Mouse (Mus musculus): ENCODE results near the gene Rcor2.

Rcor2 gene

DNA sequence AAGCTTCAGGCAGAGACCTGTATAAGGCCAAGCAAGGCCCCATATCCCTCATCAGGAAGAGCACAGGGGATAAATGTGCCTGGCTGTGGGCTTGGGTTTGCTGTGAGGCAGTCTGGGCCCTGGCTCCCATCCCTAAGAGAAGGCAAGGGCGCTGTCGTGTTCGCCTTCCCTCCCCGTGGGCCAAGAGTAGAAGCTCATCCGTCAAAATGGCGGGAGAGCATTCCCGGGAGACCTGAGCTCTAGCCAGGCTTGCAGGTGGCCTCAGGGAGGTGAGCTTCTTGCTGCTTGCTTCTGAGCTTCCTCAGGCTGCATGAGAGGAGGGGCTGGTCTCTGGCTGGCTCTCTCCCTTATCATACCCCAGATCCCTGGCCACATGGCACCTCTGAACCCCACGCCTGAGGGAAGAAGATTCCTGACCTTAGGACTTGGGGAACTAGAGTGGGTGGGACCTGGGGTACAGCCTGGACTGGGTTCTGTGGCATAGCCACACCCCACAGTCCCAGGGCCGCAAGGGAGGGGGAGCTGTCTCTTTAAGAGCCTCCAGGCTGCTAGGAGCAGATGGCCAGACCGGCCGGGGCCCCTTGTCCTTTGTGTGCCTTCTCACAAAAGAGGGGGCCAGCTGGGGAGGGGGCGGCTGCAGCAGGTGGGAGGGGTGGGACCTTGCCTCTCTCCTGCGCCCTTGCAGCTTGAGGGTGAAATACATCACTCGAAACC is 1.5 kb upstream of the Rcor2 start:
- DNase-seq (ENCODE audit: low spot score), result no peak

DNA sequence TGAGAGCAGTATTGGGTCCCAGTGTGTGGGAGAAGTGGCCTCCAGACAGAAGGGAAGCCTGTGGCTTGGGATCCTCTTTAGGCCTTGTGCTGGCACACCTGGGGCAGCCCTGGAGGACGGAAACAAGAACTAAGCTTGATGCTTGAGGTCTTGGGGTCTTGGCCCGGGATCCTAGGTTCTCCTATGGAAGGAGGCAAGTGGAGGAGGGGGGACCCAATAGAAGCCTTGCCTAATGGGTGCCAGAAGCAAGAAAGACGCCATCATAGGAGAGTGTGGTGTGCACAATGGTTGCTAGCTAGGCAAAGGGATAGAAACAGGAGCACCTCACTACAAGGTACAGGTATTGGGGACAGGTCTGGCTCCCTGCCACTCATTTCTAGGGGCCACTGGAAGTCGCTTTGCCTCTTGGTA is 699 bp upstream of the Rcor2 start:
- no peak for DNase-seq (ENCODE audit: low spot score)

DNA sequence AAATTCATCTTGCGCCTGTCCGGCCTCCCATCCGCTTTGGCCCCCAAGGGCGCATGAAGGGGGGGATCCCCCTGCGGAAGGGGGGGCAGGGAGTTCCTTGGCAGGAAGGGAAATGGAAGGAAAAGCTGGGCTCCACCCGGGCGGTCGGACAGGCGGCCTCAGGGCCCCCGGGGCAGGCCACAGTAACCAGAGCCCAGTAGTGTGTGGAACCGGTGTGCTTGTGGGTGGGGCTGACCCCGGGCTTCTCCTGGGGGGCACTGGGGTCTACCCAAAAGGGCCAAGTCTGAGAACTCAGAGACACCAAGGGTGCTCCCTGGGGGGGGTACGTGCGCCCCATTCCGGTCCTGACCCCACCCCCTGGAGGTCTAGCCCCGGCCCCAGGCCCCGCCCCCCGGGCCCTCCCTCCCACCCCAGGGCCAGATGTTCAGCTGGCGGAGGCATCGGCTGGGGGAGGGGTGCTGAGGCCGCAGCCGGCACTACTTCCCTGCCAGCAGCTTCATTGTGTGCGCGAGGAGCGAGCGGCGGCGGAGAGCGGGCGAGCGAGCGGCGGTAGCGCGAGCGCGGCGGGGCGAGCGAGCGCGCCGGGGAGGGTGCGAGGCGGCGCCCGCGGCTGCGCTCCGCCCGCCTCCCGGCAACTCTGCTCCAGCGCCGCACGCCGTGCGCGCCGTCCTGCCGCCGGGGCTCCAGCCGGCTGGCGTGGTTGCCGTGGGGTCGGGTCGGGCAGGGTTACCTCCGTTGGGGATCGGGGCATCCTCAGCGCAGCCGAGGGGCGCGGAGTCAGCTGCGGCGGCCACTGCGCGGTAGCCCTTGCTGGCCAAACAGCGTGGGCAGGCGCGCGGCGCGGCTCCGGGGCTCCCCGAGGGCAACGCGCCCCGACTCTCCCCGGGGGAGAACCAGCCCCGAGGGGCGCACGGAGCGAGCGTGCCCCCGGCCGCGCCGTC is 926 bp downstream of the Rcor2 start:
- DNase-seq (ENCODE audit: low spot score), result peak; percentile 85

DNA sequence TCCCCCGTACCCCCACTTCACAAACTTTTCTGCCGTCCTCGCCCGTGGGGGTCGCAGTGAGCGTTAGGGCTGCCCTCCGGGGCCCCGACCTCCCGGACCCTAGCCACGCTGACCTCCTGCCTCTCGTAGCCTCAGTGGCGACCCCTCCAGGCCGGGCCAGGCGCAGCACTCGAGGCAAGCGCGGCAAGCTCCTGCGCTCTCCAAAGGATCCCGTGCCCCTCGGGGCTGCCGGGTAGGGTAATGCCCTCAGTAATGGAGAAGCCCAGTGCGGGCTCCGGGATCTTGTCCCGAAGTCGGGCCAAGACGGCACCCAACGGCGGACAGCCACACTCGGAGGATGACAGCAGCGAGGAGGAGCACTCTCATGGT is 1.6 kb downstream of the Rcor2 start:
- DNase-seq (ENCODE audit: low spot score), result peak; percentile 85

DNA sequence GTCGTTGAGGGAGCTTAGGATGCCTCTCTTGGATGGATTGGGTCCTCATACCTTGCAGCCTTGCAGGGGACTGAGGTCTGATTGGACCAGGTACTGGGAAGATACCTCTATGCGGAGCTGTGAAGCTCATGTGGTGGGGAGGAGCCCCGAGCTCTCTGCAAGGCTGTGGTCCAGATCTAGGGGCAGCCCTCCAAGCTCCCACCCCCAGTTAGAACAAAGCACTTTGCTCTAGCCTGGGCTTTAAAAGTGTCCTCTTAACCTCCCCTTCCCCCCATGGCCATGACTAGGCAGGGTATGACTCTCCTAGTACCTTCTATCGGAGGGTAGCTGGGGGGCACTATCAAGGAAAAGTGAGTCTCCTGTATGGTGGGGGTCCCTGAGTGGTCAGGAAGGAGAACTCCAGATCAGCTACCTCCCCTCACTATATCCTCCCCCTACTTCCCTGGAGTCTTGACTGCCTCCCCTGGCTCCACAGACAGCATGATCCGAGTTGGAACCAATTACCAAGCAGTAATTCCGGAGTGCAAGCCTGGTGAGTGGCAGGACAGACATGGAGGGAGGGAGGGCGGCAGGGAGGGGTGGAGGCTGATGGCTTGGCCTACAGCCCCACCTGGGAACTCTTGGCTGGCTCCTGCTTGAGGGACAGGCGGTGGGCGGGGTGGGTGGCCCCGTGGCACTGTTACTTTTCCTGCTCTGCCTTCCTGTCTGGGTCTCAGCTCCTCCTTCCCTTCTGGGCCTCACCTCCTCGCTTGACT is 2.3 kb downstream of the Rcor2 start:
- DNase-seq (ENCODE audit: low spot score), result no peak

DNA sequence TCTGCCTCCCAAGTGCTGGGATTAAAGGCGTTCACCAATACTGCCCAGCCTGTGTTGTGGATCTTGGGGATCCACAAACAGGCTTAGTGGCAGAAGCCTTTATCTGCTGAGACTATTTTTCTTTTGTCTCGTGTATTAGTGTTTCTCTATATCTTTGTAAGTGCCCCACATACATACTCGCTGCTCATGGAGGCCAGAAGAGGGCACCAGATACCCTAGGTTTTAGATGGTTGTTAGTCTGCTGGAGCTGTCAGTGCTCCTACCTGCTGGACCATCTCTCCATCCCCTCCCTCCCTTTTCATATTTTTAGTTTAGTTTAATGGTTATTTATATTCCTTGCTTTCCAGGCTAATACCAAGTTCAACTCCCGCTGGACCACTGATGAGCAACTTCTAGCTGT is 6.4 kb downstream of the Rcor2 start:
- DNase-seq (ENCODE audit: low spot score), result no peak

DNA sequence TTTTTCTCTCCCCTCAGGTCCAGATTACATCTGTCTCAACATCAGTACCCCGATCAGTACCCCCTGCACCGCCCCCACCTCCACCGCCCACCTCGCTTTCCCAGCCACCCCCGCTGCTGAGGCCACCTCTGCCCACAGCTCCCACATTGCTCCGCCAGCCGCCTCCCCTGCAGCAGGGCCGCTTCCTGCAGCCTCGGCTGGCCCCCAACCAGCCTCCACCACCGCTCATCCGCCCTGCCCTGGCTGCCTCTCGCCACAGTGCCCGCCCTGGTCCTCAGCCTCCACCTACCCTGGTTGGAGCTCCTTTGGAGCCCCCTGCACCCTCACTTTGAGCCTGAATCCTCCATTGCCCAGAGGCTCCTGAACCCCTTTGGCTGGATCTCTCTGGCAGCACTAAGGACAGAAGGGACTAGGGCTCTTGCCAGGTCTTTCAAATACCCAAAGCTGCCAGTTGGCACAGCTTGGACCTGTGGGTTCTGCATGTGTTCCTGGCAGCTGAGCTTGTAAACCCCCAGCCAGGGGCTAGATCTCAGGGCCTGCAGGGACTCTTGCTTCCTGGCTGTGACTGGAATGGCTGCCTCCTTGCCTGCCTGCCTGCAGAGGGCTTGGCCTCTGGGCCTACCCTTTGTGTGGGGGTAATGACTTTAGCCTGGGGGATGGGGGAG is 7.3 kb downstream of the Rcor2 start:
- no peak for DNase-seq (ENCODE audit: low spot score)

DNA sequence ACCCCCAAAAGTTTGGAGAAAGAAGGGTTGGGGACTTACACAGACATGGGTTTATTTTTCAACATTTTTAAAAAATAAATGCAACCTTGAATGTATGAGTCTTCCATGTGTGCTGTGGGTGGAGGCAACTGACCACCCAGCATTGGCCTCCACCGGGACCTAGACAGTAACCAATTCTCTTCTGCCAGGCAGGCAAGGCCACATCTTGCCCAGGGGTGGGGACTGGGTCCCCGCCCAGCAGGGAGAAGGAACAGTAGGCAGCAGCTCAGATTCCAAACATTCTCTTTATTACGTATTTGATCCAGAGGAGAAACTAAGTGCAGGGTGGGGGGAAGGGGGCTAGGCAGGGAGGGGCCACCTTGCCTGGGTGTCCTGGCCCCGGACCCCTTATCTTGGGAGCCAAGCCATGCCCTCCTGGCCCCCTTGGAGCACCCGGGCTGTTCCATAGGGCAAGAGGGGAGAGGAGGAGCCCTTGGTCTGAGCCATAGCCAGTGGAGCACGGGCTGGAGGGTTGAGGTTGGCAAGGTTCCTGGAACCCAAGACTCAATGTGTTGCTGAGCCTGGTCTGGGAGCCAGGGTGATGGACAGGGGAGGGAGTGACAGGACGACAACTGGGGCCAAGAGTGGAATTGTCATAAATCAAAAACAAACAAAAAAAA is 8.1 kb downstream of the Rcor2 start:
- no peak for DNase-seq (ENCODE audit: low spot score)

DNA sequence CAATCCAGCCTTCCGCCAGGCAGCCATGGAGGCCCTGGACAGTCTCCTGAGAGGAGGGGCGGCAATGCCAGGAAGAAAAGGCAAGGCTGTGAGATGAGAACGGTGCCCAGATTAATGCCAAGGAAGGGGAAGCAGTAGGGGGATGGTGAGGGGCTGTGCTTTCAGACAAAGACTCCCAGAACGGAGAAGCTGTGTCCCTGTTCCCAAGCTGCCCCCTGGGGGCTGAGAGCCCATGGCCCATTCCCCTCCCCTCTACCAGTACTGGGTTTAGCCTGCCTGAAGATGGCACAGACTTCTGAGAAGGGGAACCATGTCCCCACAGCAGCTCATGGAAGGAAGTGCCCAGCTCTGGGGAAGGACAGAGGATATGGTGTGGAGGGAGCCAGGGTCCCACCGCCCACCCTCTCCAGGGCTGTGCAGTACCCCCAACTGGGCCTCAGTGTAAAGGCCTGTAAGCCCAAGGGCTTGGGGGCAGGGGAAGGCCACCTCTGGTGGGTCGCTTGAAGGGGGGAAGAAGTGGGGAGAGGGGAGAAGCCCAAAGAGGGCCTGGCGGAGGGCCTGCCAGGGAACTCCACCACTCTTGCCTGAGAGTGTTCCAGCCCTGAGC is 9.0 kb downstream of the Rcor2 start:
- DNase-seq (ENCODE audit: low spot score), result no peak

DNA sequence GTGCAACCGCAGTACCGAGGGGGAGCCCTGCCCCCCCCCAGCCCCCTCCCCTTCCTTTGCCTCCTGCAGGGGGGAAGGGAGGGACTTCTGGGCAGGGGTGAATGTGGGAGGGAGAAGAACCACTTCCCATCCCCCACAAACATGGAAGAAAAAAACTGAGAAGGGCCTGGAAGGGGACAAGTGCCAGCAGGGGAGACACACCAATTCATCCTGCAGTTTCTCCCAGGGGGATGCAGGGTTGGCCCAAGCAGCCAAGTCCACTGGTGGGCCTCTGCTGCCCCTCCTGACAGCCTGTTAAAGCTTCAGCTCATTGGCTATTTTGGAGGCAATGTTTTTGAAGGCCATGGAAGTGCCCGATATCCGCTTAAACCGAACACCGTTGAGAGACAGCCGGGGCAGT is 9.7 kb downstream of the Rcor2 start:
- no peak for DNase-seq (ENCODE audit: low spot score)

DNA sequence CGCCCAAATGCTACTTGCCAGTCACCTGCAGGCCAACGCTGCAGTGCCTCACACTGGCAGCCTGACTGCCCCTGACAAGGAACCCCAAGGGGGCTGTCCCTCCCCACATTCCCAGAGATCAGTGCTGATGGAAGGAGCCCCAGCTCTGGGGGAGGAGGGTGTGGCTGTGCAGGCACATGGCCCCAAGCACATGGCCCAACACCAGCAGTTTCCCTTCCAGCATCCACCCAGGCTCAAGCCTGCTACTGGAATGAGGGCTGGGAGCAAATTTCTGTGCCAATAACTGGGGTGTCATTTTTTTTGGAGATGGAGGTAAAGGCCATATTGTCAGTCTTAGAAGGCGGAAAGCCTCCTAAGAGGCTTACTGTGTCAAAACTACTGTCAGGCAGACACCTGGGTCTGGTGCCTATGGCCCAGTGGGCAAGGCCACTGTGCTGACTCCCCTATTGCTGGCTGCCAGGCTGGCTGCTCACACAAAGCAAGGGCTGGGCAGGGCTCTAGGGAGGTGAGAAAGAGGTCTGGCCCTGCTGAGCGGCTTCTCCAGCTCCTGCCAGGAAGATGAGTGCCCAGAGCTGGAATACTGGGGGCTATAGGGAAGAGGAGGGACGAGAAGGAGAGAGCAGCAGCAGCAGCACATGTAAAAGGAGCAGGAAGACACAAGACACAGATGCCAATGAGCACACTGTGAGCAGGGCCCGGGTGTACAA is 11.2 kb downstream of the Rcor2 start:
- no peak for DNase-seq (ENCODE audit: low spot score)

DNA sequence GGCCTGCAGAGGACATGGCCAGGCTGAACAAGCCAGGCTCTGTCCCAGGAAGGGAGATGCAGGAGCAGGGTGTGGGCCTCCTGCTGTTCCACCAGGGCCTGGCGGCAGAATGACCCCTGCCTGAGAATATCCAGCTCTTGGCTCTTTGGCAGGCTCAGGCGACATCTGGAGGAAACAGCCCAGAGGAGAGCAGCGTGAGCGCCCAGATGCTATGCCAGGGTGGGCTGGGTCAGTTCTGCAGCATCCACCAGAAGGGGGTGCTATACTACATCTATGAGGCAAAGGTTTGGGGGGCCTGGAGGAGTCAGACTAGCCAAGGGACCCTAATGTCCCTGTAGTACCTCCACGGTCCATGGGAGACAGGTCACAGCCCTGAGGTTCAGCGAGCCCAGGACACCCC is 12.0 kb downstream of the Rcor2 start:
- no peak for DNase-seq (ENCODE audit: low spot score)

DNA sequence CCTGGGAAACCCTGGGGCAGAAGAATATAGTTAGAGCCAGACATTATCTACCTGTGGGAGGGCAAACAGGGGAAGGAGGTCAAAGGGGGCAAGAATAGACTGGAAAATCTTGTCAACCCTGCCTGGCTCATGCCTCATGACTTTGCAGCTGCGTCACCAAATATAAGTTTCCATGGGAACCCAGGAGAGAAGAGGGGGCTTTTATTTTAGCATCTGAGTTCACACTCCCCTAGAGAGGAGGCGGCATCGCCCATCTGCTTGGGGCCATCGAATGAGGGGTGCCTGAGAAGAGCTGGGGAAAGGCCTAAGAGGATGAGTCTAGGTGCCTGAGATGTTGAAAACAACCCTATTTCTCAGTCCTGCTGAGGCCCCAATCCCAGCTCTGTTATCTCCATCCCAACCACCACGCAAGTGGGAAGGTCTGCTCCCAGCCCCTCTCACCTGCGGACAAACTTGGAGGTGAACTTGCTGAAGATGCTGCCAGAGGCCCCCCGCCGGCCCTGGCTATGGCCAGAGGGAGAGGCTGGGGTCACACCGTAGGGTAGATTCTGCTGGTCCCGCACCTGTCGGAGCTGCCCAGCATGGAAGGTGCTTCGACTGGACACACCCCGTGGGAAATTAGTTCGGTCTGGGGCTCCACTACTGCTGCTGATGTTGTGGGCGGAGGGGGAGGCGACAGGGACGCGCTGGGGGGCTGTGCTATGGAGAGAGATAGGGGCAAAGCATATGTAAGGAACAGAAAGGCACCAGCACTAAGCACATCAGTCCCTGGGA is 13.6 kb downstream of the Rcor2 start:
- no peak for DNase-seq (ENCODE audit: low spot score)

DNA sequence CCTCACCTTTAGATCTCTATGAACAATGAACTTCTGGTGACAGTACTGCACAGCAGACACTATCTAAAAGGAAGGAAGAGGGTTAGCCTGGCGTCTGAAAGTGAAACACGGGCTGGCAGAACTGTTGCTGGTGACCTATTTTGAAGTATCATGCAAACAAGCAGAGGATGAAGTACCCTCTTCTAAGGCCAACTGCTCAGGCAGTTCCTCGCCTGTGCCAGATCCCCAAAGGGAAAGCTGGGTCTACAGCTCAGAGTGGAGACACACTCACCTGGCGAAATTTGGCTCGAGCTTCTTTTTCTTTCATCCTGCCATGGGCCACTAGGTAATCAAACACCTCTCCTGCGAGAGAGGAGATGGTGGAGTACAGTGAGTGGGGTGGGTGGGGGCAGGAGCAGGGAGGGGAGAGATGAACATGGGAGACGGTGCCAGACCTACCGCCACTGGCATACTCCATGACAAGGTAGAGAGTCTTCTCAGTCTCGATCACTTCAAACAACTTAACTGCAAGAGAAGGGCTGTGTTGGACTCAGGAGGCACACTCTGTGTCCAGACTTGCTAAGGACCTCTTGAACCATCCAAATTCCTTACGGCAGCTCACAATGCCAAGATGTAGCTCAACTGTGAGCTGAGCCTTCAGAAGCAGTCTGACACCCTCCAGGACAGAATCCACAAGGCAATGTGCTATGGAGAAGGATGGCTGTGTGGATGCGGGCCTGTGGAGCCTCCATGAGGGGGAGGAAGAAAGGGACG is 19.6 kb downstream of the Rcor2 start:
- DNase-seq (ENCODE audit: low spot score), result no peak

DNA sequence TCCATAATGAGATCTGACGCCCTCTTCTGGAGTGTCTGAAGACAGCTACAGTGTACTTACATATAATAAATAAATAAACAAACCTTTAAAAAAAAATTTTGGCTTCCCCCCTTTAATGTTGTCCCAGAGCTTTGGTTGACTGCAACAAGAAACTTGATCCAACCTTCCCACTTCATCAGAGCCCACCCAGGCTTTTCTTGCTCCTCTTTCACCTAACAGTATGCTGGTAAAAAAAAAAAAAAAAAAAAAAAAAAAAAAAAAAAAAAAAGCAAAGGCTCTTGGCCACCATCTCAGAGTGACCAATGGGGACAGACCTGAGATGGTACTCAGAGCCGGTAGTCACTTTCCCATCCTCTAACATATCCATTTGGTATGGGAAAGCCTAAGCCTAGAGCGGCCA is 21.2 kb downstream of the Rcor2 start:
- no peak for DNase-seq (ENCODE audit: low spot score)

DNA sequence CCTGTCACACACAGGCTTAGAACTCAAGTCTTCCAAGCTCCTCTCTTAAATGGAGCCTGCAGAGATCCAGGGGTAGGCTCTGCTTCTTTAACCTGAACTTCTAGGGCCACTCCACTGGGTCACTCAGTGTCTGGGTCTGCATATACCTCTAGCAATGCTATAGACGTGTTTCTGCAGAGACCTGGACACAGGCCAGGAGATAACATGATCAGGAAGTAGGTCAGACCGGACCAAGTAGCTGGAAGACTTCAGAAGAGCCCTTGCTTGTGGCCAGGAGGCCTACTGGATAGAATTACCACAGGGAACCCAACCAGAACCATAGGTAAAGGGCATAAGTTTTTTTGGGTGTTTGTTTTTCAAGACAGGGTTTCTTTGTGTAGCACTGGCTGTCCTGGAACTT is 22.6 kb downstream of the Rcor2 start:
- DNase-seq (ENCODE audit: low spot score), result no peak

DNA sequence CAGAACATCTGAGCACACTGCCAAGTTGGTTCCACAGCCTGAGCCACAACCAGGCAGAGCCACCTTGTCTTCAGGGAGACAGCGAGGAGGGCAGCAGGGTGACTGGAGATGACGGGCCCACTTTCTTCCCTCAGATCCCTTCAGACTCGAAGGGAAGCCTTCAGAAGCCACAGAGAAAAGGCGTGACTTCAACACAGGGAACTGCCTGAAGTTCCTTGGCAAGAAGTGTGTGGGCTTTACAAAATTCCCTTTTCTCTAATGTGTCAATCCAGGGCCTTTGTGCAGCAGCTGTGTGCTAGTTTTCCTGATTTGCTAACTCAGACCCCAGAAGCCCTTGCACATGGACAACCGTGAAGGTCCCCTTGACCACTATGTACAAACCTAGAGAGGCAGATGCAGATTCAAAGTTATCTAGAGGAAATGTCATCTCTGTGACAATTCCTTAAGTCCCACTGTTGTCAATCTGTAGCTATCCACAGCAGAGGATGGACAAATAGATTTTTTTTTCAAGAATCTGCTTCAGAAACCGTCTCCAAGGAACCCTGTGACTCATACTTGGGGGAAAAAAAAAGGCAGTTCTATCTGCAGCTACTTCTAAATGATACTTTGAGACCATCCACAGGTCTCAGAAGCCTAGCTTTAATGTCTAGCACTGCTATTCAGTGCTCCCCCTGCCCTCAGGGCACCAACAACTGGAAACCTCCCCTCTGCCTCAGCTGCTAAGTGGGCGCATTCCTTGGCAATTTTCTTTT is 25.0 kb downstream of the Rcor2 start:
- DNase-seq (ENCODE audit: low spot score), result no peak
